Mouse (Mus musculus) liver, embryonic 14.5 days (tissue): ENCODE measurements around the gene Rassf4.

Experiments
- CTCF ChIP-seq: IDR thresholded peaks from 2 replicates; pipeline ENCODE4 v1.5.1; 2016; ENCODE audit warnings: antibody characterized with exemption, low read depth, control low read depth
- EP300 ChIP-seq: IDR thresholded peaks from 2 replicates; pipeline ENCODE4 v1.6.1; 2016; ENCODE audit warnings: antibody characterized with exemption, low read depth

- no peak for TF ChIP-seq CTCF
- no peak for TF ChIP-seq EP300
These were observed 52.3 kb downstream of the Rassf4 start for GRCm38 (mm10) chr6:116621318-116622023.
